Mouse (Mus musculus) testis, adult 2 months (tissue): ENCODE data around the gene Clcf1.

Experiments
- CTCF ChIP-seq: fragments of 200-500 bp; IDR thresholded peaks from 2 replicates; pipeline ENCODE4 v1.5.1; 2012; ENCODE audit warnings: low read depth, mild to moderate bottlenecking, inconsistent platforms, low read length, moderate library complexity; ENCODE audit not compliant: control insufficient read depth, insufficient read depth, insufficient replicate concordance
- POLR2A ChIP-seq: fragments of 200-500 bp; IDR thresholded peaks from 2 replicates; pipeline ENCODE4 v1.6.1; 2012; ENCODE audit warnings: low read depth, mild to moderate bottlenecking, inconsistent platforms, low read length, moderate library complexity; ENCODE audit not compliant: control insufficient read depth

- no peak for TF ChIP-seq CTCF
- peak; percentile 59; the same call in 1 of the 2 replicates for TF ChIP-seq POLR2A
Measured at GRCm38 (mm10) chr19:4201291-4201909, 12.6 kb upstream of the Clcf1 start, which contains the start of gene Rad9a.
